Mouse (Mus musculus) E14TG2a.4 (cell line): ENCODE measurements around the gene Cfap97.

ENCODE experiments used
- H3K27me3 ChIP-seq: 2 replicates; pipeline ENCODE4 v1.6.1; 2014; ENCODE audit warnings: low read length, control low read depth; ENCODE audit not compliant: insufficient read depth
- H3K36me3 ChIP-seq: 2 replicates; pipeline ENCODE4 v1.6.1; 2014; ENCODE audit warnings: low read length, control low read depth; ENCODE audit not compliant: insufficient read depth
- H3K4me1 ChIP-seq: replicated peaks from 2 replicates; pipeline ENCODE4 v1.6.1; 2014; ENCODE audit warnings: low read depth, low read length, control low read depth
- H3K4me3 ChIP-seq: replicated peaks from 2 replicates; pipeline ENCODE4 v1.5.1; 2014; ENCODE audit warnings: mild to moderate bottlenecking, low read length
- H3K9me3 ChIP-seq: 2 replicates; pipeline ENCODE4 v1.6.1; 2014; ENCODE audit warnings: low read length, control low read depth
- CTCF ChIP-seq: conservative IDR thresholded peaks from 2 replicates; pipeline ENCODE4 v1.5.1; 2014; ENCODE audit warnings: low read length
- NANOG ChIP-seq: IDR thresholded peaks from 2 replicates; pipeline ENCODE4 v1.6.1; 2014; ENCODE audit warnings: borderline replicate concordance, low read length, mixed read lengths
- POU5F1 ChIP-seq: IDR thresholded peaks from 2 replicates; pipeline ENCODE4 v1.6.1; 2014; ENCODE audit warnings: low read length, borderline replicate concordance

The Cfap97 gene

GRCm38 (mm10) chr8:46149306-46149705 lies 2.3 kb upstream of the Cfap97 start:
- Histone ChIP-seq H3K4me3 (no peak overlapping the region), H3K27me3 (peaks cover 36% of the 10 kb centered on the region), H3K9me3 (no peaks in the 10 kb centered on the region), H3K36me3 (no peaks in the 10 kb centered on the region), H3K4me1 (peaks cover 19% of the 10 kb centered on the region)
- no peak for TF ChIP-seq NANOG
- no peak for TF ChIP-seq POU5F1
- TF ChIP-seq CTCF, result no peak

- Histone ChIP-seq H3K4me3 (no peak overlapping the region), H3K4me1 (peaks cover 15% of the 10 kb centered on the region), H3K36me3 (no peaks in the 10 kb centered on the region), H3K9me3 (no peaks in the 10 kb centered on the region), H3K27me3 (peaks cover 41% of the 10 kb centered on the region)
- TF ChIP-seq CTCF (0 out of 2 replicates have a peak, but pooled peaks have one; percentile 17), POU5F1 (no peak), NANOG (no peak)
Observed at GRCm38 (mm10) chr8:46149782-46150181, 1.8 kb upstream of the Cfap97 start.

DNA sequence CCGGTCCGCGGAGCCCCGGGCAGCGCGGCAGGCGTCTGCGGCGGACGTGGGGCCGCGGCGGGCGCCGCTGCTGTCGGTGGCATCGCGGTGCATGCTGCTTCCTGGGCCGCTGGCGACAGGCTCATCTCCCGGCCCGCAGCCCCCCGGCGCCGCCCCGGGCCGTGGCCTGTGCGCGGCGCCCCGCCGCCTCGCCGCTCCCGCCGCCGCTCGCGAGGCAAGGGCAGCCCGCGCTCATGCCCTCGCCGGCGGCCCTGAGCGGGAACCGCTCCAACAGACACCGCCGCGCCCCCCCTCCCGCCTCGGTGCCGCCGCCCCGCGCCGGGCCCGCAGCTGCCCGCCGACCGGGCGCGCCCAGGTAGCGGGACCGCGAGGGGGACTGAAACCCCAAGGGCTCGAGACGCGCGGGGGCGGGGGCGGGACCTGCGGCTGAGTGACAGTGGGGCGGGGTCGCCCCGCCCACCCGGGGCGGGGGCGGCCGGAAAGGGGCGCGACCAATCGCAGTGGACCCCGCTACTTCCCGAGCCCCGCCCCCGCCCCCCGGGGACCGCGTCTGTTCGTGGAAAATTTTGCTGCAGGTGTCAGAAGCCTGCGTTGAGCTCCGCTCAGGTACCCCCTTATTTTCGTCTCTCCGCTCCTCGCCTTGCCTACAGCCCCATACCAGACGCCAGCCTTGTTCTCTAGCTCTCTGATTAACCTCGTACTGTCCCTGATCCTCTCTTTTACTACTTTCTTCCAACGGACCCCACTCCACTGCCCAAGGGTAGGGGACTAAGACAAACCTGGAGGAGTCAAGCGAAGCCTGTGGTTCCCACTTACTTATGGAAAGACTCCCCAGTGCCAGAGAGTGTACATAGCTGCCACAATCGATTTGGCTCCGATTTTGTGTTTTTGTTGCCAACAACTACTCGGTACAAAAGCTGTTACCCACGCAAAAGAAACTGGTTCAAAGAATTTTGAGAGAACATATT lies 777 bp downstream of the Cfap97 start, which contains the start of gene Snx25:
TSS of gene Snx25 (minus strand) at position 96 of the 968 bp plus-strand sequence.
- TF ChIP-seq NANOG (no peak), POU5F1 (no peak), CTCF (no peak)
- Histone ChIP-seq H3K36me3 (no peaks in the 10 kb centered on the region), H3K27me3 (peaks cover 51% of the 10 kb centered on the region), H3K4me1 (peaks cover 13% of the 10 kb centered on the region), H3K9me3 (no peaks in the 10 kb centered on the region), H3K4me3 (peak within 1 kb of the TSS; percentile 85)

GRCm38 (mm10) chr8:46153042-46153441 lies 1.5 kb downstream of the Cfap97 start:
- Histone ChIP-seq H3K9me3 (peaks cover 4% of the 10 kb centered on the region), H3K36me3 (no peaks in the 10 kb centered on the region), H3K27me3 (peaks cover 52% of the 10 kb centered on the region), H3K4me1 (peaks cover 13% of the 10 kb centered on the region), H3K4me3 (peak overlapping the region; percentile 85)
- no peak for TF ChIP-seq POU5F1

GRCm38 (mm10) chr8:46162953-46163869 lies 11.6 kb downstream of the Cfap97 start:
- peak overlapping the region; percentile 91 for H3K4me3 ChIP-seq
- peaks cover 17% of the 10 kb centered on the region for H3K9me3 ChIP-seq
- H3K36me3 ChIP-seq, result no peaks in the 10 kb centered on the region
- TF ChIP-seq POU5F1, result no peak
- TF ChIP-seq NANOG, result no peak
- TF ChIP-seq CTCF, result no peak
- peaks cover 10% of the 10 kb centered on the region for H3K27me3 ChIP-seq
- H3K4me1 ChIP-seq, result peaks cover 19% of the 10 kb centered on the region

GRCm38 (mm10) chr8:46163870-46164190 lies 12.3 kb downstream of the Cfap97 start:
- peaks cover 8% of the 10 kb centered on the region; the same call in 1 of the 2 replicates for H3K27me3 ChIP-seq
- no peaks in the 10 kb centered on the region for H3K36me3 ChIP-seq
- H3K9me3 ChIP-seq, result peaks cover 11% of the 10 kb centered on the region
- peak overlapping the region; percentile 91 for H3K4me3 ChIP-seq
- peaks cover 19% of the 10 kb centered on the region for H3K4me1 ChIP-seq
- TF ChIP-seq POU5F1 (no peak), NANOG (no peak), CTCF (no peak)

DNA sequence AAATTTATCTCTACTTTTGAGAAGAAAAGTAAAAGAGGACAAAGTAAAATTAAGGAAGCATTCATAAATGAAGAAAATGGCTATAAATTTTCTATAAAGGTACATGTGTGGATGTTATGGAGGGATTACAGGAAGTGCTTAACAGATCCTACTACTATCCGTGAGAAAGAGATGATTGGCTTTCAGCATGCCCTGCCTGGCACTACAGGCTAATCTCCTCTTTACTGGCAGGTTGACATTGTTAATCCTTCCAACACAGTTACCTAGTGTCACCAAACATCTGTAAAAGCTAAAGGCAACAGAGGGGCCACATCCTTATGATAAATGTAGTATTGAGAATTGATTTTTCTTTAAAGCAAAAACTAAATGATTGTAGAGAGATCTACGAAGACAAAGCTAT lies 22.1 kb downstream of the Cfap97 start:
- Histone ChIP-seq H3K27me3 (no peaks in the 10 kb centered on the region), H3K4me3 (no peak overlapping the region), H3K36me3 (peaks cover 15% of the 10 kb centered on the region), H3K9me3 (no peaks in the 10 kb centered on the region), H3K4me1 (no peaks in the 10 kb centered on the region)
- no peak for TF ChIP-seq NANOG
- TF ChIP-seq POU5F1, result no peak
- no peak for TF ChIP-seq CTCF

- Histone ChIP-seq H3K9me3 (no peaks in the 10 kb centered on the region), H3K36me3 (no peaks in the 10 kb centered on the region), H3K4me3 (no peak overlapping the region), H3K27me3 (no peaks in the 10 kb centered on the region), H3K4me1 (no peaks in the 10 kb centered on the region)
- TF ChIP-seq POU5F1, result no peak
- TF ChIP-seq CTCF, result no peak
- no peak for TF ChIP-seq NANOG
Observed at GRCm38 (mm10) chr8:46180136-46180535, 28.6 kb downstream of the Cfap97 start.
